Mouse (Mus musculus) adrenal gland, postnatal 25 days (tissue): Measurements from ENCODE around the gene Swi5. TPM values are rescaled to one million over a fixed set of nuclear protein-coding genes. Genes with fewer than 3 reads are reported as not detected.
"Not testable (repeated sequence)": the region's sequence is repeated elsewhere in the genome, so short reads cannot be mapped to it uniquely, and the experiment has no call there.

Experiments used
- DNase-seq: peaks from one replicate; pipeline ENCODE4 v3.0.0; 2021; ENCODE audit warnings: mixed read lengths
- total RNA-seq: library from RNA; stranded (reverse); gene quantifications from 2 replicates; pipeline ENCODE4 v1.2.3, GENCODE M21; 2021

Swi5 gene
- total RNA-seq, 1 experiment from 2014 or later, result 276 TPM

DNA sequence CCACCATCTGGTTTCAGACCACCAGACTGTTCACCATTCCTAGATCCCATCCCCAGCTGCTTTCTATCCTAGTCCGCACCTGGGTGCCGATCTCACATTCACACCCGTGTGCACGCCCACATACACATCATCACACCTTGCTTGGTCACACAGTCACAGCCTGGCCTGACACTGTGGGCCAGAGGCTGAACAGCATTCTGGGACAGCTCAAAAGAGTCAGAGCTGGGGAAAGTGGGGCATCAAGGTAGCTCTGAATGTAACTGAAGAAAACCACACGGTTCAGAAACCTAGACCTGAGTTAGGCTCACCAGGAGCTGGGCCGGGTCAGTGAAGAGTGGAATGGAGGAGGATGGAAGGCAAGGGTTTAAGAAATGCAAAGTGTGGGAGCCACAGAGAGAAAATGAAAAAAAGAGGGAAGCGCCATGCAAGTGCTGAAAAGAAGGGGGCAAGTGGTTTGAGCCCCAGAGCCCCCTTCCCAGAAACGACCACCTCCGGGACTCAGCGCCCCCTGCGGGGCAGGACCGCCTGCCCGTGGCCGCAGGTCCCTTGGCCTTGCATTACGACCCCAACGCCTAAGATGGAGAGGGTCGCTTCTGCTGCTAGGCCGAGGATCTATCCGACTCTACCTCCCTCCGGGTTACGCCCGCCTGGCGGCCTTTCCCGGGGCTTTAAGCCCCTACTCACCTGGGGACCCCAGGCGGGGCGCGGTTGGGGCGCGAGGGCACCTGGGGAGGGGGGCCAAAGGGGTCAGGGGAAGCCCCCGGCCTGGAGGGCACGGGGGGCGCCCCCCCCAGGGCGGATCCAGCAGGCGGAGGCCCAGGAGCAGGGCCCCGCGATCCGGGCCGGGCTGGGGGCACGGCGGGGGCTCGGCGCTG lies 23.8 kb upstream of the Swi5 start:
- DNase-seq, result no peak

DNA sequence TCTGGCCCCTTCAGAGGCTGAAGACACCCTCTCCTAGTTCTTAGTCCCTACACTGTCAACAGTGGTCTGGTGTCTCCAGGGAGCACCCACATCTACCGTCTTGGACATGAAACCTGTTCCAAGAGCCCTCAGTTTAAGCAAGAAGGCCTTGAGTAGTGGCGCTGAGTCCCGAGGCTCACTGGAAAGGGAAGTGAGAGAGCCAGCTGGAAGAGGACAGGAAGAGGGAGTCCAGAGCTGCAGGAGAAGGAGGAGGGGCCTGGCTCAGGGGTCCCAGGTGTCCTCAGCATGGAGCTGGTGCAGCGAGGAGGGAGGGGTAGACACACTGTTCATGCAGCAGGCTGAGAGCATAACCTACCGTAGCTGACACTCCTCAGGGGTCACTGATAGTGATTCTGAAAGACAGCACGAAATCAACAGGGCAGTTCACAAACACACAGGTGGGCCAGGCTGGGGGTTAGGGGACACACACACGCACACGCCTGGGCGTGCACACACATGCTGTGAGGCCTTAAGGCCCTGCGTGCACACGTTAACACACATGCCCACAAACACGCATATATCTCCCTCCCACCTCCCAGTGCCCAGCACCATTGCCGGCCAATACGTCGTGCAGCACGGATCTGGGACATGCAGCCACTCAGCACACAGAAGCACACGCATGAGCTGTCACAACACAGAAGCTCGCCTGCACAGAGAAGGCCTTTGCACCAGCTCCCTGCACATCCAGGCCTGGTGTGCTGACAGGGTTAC lies 22.4 kb upstream of the Swi5 start:
- DNase-seq, result no peak

DNA sequence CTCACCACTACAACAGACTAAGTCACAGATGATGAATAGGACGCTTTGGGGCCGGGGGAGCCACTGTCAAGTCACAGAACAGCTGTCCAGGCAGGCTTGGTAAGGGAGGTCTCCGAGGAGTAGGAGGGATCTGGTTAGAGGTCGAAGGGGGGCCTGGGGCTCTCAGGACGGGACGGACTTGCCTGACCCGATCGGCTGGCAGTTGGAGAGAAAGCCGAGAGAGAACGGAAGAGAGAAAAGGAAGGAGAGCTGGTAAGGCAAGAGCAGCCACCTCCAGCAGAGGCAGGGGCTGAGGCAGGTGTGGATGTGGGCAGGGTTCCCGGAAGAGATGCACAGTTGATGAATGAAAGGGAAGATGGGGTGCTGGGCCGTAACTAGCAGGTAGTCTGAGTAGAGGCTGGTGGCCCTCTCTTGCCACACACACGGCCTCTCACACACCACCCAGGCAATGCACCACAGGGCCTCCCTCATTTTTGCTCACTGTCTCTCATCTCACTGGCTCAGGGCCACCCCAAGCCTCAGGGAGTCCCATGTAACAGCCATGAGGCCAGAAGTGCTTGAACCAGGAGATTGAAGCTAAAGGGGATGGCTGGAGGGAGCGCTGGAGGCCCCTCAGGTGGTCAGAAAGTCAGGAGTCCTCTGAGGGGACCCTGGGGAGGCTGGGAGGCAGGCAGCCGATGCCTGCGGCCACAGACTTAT lies 21.1 kb upstream of the Swi5 start:
- no peak for DNase-seq

DNA sequence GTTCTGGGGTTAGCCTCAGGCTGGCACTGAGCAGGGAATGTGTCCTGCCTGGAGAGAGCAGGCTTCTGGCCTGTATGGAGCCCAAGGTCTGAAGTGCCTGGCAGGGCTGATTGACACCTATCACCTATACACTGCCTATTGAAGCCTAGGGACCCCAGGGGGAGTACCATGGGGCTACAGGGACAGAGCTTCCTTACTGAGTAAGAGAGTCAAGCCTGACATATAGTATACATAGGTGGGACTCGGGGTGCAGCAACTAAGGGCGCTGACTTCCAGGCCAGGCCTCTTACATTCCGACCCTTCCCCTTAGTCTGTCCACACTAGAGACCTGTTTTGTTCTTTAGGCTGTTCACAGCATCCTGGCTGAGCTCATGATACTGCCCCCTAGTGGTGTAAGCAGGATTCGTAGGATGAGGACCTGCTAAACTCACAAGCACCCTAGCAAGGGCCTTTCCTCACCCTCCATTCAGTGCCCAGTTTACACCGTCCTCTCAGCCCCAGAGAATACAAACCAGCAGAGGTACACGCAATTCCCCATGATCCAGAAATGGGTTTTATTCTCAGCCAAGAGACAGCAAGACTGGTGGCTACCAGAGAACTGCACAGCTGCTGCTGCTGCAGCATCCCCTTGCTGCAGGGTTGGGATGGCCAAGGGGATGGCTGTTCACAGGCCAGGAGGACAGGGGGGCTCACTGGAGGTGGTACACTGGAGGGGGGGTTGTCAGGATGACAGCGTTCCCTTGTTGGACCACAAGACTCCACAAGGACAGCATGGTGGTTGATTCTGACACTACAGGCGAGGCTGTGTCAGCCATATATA lies 20.3 kb upstream of the Swi5 start:
- DNase-seq, result peak; percentile 42

DNA sequence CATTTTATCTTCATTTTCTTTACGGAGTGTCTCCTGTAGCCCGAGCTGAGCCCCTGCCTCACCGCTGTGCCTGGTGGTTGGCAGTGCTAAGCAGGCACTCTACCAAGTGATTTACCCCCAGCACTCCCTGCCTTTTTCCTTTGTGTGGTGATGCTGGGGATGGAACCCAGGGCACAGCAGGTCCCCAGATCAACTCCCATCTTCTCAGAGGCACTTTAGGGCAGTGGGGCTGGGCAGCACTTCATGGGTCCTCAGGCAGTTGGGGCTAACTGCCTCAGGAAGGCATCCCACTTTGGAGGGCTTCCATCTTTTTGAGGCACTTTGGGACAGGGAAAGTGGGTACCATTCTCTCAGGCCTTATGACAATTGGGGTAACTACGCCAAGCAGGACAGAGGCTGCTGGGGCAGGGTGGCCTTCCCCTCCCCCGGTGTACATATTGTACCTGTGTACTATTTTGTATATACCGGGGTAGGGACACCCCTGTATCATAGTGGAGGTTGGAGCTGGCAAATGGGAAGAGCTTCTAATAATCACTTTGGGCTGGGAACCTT lies 19.4 kb upstream of the Swi5 start:
- no peak for DNase-seq

DNA sequence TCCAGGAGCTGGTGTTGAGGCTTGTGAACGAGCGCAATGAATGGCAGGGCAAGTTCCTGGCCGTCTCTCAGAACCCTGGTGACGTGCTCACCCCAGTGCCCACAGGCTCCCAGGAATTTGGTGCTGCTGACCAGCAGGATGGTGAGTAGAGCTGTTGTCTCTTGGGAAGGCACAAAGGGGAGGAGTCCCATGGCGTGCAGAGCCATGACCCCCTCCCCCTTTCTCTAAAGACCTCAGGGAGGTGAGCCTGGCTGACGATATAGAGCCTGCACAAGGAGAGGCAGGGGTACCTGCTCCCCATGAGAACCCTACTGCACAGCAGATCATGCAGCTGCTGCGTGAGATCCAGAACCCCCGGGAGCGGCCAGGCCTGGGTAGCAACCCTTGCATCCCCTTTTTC lies 18.3 kb upstream of the Swi5 start:
- DNase-seq, result no peak

DNA sequence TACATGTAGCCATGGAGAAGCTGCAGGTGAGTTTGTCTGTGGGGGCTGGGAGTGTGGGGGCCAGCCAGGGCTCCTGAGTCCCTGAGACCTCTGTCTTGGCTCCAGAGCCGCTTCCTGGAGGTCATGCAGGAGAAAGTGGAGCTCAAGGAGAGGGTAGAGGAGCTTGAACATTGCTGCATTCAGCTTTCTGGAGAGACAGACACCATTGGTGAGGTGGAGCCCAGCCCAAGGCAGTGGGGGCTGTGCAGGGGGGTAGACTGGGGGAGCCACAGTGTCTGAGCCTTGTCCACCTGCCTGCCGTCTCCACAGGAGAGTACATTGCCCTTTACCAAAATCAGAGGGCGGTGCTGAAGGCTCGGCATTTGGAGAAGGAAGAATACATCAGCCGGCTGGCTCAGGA lies 17.8 kb upstream of the Swi5 start:
- no peak for DNase-seq

DNA sequence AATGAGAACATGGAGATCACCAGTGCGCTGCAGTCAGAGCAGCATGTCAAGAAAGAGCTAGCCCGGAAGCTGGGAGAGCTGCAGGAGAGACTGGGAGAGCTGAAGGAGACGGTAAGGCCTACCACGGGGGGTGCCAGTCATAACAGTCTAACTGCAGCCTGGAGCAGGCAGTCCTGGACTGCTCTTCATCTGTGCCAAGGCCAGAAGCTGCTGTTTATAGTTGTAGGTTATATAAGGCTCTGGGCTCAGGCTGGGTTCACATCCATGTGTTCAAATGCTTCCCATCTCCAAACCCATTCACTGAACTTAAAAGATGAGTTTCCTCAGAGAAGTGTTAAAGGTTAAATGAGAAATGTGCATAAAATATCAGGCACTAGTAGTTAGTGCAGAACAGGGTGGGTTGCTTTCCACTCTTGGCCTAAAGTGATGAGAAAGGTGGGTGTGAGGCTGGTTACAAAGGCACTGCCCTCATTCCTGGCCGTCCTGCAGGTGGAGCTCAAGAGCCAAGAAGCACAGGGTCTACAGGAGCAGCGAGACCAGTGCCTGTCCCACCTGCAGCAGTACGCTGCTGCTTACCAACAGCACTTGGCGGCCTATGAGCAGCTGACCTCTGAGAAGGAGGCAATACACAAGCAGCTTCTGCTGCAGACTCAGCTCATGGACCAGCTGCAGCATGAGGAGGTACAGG lies 16.4 kb upstream of the Swi5 start:
- peak; percentile 58 for DNase-seq

DNA sequence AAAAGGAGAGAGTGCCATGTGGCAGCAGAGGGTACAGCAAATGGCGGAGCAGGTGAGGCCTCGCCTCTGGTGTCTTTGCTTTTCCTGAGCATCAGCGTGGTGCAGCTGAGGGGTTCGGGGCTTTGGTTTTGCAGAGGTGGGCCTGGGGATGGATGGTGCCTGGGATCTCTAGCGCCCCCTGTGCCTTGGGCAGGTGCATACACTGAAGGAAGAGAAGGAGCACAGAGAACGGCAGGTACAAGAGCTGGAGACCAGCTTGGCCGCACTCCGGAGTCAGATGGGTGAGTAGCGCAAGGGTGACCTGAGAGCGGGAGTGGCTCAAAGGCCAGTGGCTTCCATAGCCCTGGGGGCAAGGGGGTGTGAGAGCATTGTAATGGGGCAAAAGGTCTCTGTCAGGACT lies 15.1 kb upstream of the Swi5 start:
- no peak for DNase-seq

DNA sequence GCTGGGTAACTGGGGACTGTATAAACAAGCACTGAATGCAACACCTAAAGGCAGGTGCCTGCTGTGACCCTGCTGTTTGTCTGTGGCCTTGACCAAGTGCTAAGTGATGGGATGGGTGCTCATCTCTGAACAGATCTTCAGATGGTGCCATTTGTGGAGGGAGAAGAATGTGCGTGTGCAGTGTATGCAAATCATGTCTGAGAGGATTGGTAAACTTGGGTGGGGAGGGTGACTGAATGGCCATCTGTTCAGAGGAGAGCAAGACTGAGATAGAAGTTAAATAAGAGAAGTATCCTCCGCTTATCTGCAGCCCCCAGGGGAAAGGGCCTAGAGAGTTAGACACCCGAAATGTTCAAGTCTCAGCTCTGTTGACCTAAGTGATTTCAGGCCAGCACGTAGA lies 11.6 kb upstream of the Swi5 start:
- DNase-seq, result no peak

DNA sequence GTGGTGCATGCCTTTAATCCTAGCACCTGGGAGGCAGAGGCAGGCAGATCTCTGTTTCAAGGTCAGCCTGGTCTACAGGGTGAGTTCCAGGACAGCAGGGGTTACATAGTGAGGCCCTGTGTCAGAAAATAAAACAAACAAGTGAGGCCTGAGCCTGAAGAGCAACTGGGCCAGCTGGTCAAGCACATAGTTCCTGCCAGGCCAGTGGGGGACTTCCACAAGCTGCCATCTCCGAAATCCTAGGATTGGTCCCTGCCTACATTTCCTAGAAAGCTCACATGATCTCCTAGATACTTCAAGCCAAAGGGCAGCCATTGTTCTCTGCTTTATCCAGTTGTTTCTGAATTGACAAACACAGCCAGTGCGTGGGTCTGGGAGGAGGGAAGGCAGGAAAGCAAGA lies 8.0 kb upstream of the Swi5 start:
- not testable (repeated sequence) for DNase-seq

DNA sequence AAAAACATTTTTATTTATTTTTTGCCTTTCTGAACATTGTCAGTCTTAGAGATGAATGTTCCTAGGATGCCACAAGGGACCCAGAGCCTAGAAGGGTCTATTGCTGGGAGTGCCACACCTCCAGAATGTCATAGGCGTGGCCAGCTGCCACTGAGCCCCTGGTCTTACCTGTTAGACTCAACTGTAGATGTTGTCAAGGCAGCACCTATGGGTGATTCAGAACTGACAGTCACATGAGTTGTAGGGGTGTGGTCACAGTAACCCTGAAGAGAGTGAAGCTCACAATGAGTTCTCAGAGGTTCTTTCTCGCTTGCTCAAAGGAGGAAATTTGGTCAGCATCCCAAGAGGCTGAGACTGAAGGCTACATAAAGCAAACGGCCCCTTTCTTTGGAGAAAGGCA lies 7.4 kb upstream of the Swi5 start:
- DNase-seq, result no peak

DNA sequence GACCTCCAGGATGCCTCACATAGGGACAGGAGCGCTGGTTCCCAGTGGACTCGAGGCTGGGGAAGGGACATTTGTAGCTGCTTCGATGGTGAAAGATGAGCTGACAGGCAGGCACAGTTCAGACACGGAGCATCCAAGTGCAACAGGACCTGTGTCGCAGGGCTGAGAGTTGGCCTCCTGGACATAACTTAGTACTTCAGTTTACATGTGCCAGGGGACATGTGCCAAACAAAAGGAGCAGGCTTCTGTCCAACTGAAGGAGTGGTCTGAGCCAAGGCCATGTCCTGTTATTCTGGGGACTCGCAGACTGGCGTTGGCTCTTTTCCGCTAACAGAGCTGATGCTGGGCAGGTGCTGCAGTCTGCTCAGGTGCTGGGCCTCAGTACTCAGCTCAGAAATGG lies 6.5 kb upstream of the Swi5 start:
- peak; percentile 32 for DNase-seq

DNA sequence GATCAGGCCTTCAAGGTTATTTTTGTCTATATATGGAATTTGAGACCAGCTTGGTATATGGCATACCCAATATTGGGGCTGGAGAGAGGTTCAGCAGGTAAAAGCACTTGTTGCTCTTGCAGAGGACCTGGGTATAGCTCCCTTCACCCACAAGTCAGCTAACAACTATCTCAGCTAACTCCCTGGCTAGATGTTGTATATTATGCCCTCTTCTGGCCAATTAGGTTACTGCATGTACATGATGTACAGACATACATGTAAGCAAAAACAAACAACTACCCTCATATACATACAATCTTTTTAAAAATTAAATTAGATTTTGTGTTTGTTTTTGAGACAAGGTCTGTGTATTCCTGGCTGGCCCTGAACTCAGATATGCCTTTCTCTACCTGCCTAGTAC lies 1.7 kb upstream of the Swi5 start:
- DNase-seq, result no peak

DNA sequence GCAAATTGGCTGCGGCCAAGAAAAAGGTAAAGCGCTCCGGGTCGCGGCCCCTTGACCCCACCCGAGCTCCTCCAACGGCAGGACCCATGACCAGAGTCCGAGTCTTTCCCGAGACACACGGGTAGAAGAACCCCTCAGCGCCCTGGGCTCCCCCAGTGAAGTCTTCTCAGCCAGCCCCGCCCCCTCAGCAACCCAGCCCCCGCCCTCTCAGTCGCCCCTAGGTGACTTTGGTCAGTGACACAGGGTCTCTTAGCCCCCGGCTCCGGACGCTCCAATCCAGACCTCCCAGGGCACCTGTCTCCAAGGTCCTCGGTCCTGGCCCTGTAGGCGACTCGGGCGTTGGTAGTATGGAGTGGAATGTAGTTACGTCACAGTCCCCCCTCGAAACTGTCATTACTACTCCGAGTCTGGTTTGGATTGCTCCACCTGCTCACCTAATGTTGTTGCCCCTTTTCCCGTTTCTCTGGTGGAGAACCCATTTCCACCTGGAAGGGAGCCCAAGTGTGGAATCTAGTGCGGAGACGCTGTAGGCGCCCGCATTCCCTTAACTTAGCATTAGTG lies 576 bp upstream of the Swi5 start:
- DNase-seq, result no peak

DNA sequence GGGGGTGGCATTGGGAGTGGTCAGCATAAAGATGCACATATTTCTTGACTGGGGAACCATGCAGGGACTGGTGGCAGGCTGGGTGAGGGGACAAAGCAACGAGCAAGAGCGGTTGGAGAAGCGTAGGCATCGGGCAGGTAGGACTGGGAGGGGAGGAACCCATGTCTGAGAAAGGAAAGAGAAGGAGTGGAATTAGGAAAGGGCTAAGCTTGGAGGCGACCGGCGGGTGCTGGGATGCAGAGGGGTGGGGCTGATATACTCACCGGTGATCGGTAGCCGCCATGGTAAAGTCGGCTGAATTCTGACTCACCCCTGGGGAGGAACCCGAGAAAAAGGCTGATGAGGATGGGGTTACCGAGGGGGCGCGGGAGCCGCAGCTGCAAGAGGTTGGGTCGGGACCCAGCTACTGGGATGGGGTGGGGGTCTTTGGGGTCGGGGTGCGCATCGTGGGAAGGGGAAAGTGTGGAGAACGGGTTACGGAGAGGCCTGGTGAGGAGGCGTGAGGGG lies 488 bp downstream of the Swi5 start, which contains the start of gene Golga2:
Gene Golga2 (plus strand): TSS at position 51 of the 507 bp plus-strand sequence.
- peak; percentile 28 for DNase-seq

DNA sequence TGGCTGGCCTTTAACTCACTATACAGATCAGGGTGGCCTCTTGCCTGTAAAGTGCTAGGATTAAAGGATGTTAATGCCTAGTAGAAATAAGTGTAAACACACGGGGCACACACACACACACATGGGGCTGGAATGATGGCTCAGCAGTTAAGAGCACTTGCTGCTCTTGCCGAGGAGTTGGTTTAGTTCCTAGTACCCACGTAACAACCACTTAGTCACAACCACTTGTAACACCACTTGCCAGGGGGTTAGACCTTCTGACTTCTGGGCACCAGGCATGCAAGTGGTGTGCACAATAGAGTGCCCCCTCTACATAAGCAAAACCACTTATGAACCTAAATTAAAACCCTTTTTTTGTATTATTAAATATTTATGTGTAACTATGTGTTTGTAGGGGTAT lies 3.9 kb downstream of the Swi5 start:
- no peak for DNase-seq

DNA sequence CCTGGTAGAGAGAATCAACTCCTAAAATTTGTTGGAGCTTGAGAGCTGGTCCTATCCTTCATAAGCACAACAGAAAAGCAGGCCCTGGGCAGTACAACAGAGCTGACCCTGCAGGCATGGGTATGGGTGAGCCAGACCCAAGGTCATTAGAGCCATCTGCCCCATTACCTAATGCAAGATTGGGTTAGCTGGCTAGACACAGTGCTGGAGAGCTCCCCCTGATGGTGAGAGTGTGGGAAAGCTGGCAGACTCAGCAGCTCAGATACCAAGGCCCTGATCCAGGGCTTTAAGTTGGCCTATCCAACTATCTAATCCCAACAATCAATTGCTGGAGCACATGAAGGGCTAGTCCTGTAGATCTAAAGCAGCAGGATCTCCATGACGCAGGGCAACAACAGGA lies 5.1 kb downstream of the Swi5 start:
- peak; percentile 59 for DNase-seq

DNA sequence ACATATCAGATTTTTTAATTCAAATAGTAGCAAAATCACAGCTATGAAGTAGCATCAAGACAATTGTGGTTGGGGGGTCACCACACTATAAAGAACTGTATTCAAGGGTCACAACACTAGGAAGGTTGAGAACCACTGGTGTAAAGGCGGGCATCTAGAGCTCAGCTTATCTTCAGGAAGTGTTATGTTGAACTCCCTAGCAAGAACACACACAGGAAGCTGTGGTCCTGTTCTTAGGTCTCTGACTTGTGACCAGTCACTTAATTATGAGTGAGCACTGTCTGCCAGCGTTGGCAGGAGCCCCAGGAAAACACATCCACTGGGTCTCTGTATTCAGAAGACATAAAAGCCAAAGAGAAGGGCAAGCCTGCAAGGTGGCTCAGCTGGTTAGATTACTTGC lies 5.6 kb downstream of the Swi5 start:
- DNase-seq, result no peak

DNA sequence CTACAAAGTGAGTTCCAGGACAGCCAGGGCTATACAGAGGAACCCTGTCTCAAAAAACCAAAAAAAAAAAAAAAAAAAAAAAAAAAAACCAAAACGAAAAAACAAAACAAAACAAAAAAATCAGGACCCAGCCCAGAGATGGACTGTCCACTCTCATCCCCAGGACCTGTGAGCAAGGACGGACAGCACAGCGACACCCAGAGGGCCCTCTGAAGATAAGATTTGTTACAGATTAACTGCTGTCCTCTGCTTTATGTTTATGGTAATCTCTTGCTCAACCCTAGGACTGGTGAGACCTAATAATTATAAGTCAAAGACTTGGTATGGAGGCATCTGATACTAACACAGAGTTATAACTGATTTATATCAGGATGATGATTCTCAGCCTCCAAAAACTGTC lies 12.1 kb downstream of the Swi5 start:
- no peak for DNase-seq

DNA sequence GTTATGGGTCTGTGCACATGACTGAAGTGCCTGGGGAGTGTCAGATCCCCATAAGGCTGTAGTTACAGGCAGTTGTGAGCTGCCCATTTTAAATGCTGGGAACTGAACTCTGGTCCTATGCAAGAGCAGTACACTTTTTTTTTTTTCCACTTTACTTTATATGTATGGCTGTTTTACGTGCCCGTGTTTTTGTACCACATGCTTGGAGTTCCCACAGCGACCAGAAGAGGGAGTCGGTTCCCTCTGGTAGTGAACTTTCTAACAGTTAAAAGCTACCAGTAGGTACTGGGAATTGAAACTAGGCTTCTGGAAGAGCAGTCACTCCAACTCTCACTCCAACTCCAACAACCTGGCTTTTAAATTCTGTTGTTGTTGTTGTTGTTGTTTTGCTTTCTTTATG lies 27.2 kb downstream of the Swi5 start:
- no peak for DNase-seq
